Mouse (Mus musculus): Measurements from ENCODE around the gene Cdkl3.

DNA sequence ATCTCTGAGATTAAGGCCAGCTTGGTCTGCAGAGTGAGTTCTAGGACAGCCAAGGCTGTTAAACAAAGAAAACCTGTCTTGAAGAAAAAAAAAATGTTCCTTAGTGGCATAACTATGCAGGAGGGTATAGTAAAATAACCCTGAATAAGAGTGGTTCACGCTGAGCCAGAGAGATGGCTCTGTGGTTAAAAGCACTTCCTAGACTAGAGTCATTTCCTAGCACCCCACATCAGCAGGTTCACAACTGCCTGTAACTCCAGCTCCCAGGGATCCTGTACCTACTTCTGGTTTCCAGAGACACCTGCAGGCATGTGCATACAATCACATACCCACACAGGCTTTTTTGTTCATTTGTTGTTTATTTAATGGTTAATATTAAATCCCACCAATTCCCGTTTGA is 1.6 kb downstream of the Cdkl3 start:
- TF ChIP-seq CTCF (conservative IDR thresholded peaks at IDR 0.05; ENCODE audit: insufficient read depth, insufficient read length, low read depth, low read length) (no peak; the same call in 1 of the 2 replicates), POLR2A (IDR thresholded peaks at IDR 0.05; ENCODE audit: low read depth, low read length) (no peak)

Data from kidney, adult 2 months (tissue).